Mouse (Mus musculus): ENCODE results near the gene Ap1ar.

Ap1ar gene

DNA sequence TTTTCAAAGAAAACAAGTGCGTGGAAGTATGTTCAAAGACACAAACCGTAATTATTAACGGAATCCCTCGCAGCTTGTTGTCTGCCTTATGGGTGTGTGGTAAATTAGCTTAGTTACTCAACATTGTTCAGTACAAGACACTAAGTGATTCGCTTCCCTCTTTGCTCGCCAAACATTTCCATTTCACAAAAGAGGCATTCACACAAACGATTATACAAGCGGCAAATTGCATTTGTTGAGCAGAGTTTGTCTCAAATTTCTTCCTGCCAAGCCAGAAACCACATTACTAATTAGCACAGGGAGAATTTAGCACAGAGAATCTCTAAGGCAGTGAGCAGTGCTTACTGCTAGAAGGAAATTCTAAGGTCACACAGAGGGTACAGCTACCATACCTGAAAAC is 4.6 kb upstream of the Ap1ar start:
- no peak for DNase-seq (ENCODE audit: low spot score)

DNA sequence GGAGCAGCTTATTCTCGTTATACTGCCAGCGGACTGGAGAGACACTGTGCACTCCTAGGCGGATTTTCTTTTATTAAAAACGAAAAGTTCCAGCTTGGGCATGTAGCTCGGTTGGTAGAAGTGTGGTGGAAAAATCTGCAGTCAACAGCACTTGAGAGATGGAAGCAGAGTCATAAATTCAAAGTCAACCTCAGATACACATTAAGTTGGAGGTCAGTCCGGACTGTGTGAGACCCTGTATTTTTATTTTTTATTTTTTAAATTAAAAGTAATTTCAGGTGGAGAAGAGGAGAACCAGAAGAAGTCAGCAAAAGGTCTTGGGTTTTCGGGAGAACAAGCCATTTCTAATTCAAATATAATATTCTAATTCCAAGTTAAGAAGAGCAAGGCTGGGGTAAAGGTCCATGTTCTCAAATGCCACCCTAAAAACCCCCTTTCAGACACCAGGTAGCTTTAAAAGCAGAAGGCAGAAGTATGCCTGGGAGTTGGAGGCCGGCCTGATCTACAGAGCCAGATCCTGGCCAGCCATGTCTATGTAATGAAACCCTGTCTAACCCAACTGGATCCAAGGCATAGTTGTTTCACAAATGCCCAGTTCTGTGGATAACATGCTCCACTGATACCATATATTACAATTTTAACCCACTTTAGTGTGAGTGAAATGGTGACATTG is 785 bp upstream of the Ap1ar start:
- no peak for DNase-seq (ENCODE audit: low spot score)

DNA sequence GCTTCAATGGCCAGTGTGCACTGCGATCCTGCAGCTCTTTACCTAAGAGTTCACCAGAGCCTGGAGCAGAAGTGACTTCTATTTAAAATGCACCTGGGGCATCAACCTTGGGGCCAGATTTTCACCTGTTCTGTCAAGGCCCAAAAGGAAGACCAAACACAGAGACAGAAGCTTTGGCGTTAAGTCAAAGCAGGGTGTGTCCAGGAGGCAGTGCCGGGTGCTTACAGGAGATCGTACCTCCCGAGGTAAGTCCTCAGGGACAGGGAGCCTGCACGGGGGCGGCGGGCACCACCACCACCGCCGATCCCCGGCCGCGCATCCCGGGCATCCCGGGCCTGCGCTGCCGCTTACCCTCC is 547 bp downstream of the Ap1ar start:
- DNase-seq (ENCODE audit: low spot score) = no peak

DNA sequence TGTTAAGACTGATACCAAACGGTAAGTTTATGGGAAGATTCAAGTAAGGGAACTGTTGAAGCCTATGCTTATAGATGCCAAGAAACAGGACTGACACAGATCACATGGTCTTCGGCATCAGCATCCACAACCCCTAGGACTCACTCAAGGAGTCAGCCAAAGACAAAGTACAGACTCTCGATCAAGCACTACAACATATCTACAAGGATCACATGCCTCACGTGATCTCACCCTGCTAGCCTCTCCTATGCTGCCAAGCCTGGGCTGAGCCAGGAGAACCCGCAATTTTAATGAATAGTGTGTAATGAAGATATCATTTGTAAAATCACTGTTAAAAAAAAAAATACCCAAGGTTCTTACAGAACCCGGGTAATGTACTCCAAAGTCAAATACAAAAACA is 1.7 kb downstream of the Ap1ar start:
- no peak for DNase-seq (ENCODE audit: low spot score)

DNA sequence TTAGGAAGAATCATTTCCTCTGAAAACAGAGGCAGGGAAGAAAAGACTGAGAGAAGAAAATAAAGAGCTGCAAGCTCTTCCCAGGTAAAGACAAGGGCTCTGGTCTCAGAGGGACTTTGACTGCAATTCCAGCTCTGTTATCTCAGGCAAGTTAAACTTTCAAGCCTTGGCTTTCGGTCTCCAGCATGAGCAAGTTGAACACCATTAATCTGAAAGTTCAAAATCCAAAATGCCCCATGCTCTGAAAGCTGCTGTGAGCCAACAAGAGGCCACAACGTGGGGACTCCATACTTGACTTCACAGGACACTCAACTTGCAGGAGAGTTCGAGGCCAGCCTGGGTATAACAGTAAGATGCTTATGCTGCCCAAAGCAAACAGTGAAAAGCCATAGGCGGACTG is 3.3 kb downstream of the Ap1ar start:
- DNase-seq (ENCODE audit: low spot score) = no peak

DNA sequence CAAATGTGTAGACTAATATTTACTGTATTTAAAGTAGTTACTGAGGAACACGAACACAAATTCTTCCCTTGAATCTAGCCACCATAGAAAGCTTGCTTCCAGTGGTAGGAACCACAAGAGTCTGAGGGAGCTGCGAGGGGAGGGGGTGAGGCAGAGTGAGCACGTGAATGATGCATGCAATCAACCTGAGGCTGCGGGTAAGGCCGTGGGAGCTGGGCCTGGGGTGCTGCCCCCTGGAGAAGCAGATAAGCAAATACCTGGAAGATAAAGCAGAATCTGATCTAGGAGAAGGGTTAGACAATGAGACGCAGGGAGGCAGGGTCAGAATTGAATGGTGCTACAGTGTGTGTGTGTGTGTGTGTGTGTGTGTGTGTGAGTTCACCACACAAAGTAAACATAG is 6.2 kb downstream of the Ap1ar start:
- DNase-seq (ENCODE audit: low spot score) = no peak

DNA sequence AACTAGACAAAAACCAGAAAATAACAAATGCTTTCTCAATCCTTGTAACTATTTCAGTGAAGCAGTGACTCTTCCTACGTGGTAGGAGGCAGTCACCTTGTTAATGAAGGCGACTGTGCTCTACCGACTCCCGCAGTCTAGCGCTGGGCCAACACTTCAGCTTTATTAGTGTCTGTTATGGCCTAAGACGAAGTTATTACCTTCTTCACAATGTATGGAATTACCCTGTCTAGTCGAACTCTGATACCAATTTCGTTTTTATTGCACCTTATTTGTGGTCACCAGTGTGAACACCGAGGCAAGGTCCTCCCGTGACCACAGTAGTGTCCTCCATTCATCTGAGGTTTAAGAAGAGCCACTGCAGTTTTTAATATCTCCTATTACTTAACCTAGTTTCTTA is 7.1 kb downstream of the Ap1ar start:
- DNase-seq (ENCODE audit: low spot score) = no peak

DNA sequence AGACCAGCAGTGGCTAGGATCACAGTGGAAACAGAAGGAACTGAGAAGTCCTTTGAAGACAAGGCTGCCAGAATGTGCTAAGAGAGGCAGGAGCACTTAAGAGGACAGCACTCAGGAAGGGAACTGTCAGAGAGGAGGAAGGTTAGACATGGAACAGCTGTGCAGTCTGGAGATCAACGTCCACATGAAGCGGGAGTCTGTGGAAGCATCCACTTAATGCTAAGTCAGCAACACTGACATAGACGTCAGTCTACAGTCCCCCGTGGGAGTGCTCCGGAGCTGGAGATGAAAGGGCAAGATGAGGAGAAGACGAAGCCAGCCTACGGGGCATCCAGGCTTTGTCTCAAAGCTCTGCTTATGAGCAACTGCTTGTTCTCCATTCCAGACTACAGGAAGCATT is 10.2 kb downstream of the Ap1ar start:
- no peak for DNase-seq (ENCODE audit: low spot score)

DNA sequence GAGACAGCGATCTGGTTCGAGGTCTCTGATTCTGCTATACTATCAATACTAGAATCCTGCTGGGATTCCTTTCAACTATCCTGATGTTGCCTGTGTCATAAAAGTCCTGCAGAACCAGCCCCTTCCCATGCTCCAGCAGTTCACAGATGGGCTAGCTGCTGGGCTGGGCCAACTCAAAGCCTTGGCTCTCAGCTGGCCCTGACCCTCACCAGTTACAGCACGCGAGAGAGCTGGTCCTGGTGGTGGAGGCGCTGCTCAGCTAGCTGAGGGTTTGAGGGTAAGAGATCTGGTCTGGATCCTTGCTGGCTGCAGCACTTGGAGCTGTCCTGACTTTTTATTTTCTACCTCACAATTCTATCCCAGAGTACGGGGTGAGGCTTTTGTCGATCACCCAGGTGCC is 10.8 kb downstream of the Ap1ar start:
- DNase-seq (ENCODE audit: low spot score) = no peak

DNA sequence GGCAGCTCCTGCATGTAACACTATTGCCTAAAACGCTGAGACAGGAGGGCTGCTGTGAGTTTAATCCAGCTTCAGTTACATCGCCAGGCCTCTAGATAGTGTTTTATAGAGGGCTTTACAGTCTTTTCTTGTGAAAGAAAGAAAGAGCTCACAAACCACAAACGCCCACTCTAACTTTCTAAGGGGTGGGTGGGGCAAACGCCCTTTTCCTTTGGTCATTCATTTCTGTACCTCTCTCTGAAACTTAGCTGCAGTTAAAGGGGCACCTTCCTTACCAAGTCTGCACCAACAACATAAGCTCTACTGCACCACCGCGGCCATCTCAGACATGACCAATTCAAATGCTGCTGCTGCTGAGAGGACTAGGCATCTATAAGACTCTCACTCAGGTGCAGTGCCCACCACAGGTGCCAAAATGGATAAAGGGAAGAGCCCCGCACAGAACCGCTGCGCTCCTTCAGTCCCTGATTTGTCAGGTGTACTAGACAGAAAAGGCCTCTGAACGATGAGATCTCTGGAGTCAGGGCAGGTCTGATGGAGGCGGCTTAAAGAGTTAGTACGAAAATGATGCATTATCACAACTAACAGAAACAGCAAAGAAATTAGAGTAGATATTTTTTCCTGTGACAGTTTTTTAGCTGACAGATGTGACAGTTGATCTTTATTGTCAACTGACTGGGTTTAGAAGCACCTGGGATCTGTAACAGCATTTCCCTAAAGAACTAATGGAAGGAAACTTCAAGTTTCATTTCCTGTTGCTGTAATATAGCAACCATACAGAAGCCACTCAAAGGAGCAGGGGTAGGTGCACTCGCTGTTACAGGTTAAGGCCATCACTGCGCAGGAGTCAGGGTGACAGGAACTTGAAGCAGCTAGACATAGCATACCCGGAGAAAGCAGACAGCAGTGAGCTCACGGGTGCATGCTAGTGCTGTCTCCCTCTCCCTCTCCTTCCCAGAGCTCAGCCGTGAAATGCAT is 13.1 kb downstream of the Ap1ar start:
- no peak for DNase-seq (ENCODE audit: low spot score)

DNA sequence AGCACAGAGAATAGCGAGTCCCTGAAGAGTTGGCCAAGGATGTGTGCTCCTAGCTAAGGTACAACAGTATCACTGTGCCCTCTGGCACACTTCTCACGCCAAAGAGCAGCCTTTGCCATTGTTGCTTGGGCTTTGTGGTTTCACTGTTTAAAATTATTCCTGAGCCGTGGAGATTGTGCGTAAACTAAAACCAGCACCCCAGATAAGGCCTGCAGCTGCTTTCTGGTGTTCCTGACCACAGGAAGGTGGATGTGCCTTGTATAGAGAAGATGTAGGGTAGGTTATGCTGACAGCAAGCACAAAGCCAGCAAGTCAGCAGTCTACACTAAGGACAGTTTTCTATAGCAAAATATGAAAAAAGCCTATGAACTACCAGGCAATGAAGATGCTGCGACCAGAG is 16.1 kb downstream of the Ap1ar start:
- DNase-seq (ENCODE audit: low spot score) = no peak

DNA sequence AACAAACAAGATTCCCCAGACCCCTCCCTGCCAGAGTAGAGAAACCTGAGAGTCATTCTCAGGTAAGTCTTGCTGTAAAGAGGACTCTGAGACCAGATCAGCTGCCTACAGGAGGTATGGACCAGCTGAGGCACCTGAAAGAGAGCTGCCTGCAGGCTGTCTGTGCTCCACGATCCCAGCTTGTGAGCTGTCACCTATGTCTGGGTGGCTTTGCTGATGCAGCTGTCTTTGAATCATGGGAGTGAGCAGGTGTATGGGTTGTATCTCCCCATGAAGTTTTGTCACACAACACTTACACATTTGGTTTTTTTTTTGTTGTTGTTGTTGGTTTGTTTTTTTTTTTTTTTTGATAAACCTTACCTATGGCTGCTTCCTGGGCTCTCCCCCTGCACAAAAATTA is 16.9 kb downstream of the Ap1ar start:
- no peak for DNase-seq (ENCODE audit: low spot score)

DNA sequence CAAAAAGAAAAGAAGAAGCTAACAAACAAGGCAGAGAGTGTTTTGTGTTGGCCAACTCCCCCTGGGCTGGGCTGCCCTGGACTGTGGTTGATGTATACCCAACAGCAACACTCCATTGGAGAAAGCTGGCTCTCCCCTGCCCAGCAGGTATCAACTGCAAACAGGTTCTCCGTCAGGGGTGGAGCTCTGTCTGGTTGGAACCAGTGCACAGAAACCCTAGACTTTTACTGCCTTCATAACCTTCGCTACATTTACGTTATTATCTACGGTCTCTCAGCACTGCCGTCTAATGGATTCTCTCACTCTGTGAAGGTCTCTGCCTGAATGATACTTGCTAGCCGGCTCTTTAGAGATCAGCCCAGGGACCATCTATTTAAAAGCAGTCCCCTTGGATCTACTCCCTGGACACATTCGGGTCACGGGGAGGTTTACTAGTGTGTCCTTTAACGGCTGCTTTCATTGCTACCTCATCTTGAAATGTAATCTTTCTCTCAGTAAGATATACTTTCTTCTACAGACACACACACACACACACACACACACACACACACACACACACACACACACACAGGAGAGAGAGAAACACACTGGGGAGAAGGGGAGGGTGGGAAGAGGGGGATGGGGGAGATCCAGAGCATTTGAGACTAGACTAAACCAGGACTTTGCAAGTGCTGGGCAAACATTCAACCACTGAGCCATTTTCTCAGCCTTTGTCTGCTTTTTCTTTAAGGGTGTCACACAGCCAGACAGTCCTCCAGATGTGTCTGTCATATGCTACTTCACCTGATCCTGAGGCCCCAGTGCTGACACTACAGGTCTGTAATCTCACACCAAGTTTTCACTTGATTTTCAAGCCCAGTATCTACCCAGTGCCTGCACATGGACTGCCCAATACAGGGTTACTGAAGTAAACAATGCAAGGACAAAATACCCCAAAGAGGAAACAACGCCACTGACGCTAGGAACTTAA is 18.3 kb downstream of the Ap1ar start:
- no peak for DNase-seq (ENCODE audit: low spot score)

DNA sequence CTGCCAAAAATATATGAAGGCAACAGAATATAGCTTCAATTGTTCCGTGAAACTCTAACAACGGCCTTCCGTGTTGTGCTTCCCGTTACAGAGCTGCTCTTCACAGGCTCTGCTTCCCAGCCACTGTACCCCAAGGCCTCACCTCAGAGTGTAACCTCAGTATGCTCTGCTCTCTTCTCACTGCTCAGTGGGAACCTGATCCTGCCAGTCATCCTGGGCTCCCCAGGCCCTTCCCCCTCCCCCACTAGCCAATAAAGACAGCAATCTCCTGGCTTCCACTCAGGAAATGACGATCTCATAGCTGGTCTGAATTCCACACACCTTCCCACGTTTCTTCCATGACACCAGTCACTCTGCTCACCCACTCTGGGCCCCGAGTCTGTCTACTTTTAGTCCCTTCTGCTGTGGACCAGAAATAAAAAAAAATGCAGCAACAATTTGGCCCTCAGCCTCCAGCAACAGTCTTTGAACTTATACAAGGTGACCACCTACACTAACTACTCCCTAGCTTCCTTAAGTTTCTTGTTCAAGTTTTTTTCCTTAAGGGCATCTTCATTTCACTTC is 20.1 kb downstream of the Ap1ar start:
- DNase-seq (ENCODE audit: low spot score) = no peak

DNA sequence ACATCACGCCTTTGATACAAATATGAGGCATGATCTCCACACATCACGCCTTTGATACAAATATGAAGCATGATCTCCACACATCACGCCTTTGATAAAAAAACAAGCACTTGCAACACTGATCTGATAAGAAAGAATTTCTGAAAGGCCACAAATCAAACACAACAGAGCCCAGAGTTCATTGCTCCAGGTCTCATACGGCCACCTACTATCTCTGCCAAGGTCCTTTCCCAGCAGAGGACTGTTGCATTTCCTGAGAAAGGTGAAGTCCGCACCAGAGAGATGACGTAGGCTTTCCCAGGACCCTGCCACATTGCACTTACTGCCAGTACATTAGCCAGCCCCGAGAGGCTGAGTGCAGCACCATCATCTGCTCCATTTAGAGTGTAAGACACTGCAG is 28.2 kb downstream of the Ap1ar start:
- no peak for DNase-seq (ENCODE audit: low spot score)

DNA sequence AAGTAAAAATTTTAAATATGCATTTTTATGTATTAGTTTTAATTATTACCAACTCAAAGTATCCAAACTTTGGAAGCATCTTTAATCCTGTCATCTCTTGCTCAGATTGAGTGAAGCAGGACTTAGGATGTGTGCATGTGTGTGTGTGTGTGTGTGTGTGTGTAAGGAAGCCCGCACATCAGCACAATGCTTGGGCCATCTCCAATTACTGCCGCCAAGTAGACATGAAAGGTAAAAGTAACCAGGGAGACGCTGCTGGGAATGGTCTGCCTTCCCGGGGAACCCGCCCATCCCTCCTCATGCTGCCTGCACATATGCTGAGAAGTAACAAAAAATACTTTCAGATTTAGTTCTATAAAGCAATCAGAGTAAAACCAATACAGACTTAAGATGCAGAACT is 29.5 kb downstream of the Ap1ar start:
- DNase-seq (ENCODE audit: low spot score) = no peak

DNA sequence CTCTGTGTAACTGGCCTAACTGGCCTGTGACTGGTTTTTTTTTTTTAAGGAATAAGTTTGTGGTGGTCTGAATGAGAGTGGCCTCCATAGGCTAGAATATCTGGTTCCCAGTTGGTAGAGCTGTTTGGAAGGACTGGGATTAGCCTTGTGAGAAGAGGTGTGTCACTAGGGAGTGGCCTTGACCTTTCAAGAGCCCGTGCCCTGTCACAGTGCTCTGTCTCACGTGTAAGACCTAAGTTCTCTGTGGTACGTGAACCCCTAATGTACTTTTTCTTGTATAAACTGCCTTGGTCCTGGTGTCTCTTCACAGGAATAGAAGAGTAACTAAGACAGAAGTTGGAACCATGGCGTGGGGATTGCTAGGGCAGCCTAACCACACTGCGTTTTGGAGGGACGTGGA is 31.3 kb downstream of the Ap1ar start:
- DNase-seq (ENCODE audit: low spot score) = no peak

DNA sequence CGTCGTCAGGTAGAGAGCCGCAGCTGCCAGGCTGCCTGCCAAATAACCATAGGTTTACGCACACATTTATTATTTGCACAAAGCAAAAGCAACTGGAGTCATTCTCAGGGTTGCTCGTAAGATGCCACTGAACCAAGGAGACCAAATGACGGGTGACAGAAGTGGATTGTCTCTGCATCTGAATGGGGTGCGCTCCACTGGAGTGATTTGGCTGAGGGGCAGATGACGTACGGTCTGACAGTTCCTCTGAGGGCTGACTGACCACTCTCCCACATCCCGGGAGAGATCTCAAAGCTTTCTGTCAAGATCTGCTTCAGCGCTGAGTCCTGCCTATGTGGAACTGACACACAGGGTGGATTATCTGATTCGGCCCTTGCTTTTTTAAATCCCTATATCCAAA is 32.3 kb downstream of the Ap1ar start:
- no peak for DNase-seq (ENCODE audit: low spot score)

DNA sequence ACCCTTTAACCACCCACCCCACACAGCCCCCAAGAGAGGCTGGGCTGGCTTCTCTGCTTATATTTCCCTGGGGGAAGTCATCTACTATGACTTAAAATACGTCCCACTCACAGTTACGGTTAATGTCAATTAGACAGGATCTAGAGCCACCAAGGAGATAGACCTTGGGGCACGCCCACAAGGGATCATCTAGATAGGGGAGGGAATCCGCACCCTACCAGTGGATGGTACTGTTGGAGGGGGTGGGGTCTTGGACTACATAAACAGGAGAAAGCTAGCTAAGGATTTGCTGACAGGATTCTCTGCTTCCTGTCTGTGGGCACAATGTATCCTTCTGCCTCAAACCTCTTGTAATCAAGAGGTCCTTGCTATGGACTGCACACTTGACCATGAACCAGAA is 32.9 kb downstream of the Ap1ar start:
- DNase-seq (ENCODE audit: low spot score) = no peak

DNA sequence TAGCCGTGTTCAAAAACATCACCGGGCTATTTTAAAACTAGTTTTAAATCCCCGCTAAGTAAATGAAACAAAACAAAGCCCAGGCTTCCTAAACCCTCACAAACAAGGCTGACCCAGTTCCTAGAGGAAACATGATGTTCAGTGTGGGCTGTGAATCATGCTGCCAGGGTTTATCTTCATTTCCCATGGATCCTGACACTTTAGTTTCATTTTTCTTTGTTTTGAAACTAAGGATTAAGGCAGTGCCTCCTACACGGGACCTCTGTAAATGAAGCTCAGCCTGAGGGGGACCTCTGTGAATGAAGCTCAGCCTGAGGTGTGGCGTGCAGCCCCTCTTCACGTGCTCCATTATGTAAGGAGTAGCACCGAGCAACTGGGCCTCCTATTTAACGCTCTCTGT is 34.5 kb downstream of the Ap1ar start:
- no peak for DNase-seq (ENCODE audit: low spot score)

DNA sequence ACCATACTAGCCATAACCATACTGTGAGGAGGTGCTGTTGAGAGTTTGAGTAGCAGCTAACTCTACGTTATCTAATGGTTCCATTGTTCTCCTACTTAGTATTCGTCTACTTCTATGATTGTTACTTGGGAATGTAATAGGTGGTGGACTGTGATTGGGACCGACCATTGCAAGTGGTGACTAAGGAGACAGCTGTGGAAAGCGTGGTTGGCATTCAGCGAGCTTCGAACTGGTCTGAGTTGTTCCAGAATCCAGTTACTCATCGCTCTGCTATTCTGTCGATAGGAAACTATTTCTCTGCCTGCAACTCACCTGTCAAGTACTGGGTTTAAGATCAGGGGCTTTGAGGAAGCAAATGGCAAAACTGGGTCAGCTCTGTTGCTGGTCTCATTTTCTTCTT is 36.2 kb downstream of the Ap1ar start:
- no peak for DNase-seq (ENCODE audit: low spot score)

DNA sequence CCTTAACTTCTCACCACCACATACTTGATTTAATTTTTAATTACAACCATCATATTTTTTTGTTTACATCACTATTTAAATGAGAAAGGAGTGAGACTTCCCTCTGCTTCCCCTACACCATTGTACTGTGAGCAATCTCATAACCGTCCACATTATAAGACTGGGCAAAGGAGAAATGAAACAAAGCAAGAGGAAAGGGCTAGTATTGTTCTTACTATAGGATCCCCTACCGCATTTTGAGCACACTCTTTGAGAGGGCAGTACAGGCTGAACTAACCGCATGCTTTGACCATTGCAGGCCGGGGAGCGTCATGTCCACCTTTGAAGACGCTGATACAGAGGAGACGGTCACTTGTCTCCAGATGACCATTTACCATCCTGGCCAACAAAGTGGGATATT is 41.1 kb downstream of the Ap1ar start:
- no peak for DNase-seq (ENCODE audit: low spot score)
